Mouse (Mus musculus) activated CD4-positive, CD25-positive, alpha-beta regulatory T cell, adult 4 months (primary cell): ENCODE results near the gene Peli2. TPM values are rescaled to one million over a fixed set of nuclear protein-coding genes. Genes with fewer than 3 reads are reported as not detected.

Experiments
- ATAC-seq: one replicate; pipeline ENCODE4 v1.8.0; 2017
- polyA plus RNA-seq, 2 experiments: library from polyadenylated mRNA; unstranded; fragments of 100-300 nt; shearing (Covaris generic); gene quantifications; one replicate each; pipeline ENCODE4 v1.2.1; 2017

Gene Peli2
- polyA plus RNA-seq, 2 experiments from 2014 or later = 0.32 to 0.47 TPM

DNA sequence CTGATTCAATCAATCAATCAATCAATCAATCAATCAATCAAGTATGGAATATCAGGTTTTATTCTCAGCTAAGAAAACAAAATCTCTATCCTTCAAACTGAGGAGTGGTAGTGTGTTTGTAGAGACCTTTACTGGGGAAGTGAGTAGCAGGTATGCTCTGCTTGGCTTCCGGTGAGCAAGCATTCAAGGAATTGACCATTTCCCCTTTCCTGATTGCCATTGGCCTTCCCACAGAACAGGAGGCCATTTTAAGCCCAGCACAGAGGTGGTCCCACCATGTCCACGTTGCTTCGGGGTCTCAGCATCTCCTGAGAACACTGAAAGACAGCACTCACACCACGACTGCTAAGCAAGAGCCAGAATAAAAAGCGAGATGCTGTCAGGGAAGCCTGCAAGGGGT, 174.8 kb downstream of the Peli2 start:
- no peak for ATAC-seq

DNA sequence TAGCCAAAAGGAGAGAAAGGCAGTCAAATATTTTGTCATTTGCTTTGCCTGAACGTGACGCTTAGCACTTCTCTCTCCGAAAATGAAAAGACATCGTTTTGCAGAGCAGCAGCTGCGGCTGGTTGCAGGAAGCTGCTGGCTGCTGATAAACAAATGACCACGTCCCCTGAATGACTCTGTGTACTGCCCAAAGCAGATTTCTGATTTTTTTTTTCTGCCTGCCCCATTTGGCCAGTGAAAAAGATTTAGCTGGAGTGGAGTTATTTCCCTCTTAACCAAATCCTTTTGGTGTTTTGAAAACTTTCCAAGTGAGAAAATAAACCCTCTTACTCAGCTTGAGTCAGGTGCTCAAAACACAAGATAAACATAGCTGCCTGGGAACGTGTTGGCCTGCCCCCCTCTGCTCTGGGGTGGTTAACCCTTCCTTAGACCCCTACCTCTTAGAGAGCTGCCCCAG, 175.2 kb downstream of the Peli2 start:
- ATAC-seq = no peak

DNA sequence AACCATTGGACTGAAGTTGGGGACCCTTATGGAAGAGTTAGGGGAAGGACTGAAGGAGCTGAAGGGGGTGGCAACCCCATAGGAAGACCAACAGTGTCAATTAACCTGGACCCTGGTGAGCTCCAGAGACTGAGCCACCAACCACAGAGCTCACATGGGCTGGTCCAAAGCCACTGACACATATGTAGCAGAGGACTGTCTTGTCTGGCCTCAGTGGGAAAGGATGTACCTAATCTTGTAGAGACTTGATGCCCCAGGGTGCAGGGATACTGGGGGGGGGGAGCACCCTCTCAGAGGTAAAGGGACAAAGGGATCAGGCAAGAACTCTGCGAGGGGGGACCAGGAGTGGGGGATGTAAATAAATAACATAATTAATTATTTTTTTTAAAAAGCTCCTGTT, 176.2 kb downstream of the Peli2 start:
- ATAC-seq = no peak

DNA sequence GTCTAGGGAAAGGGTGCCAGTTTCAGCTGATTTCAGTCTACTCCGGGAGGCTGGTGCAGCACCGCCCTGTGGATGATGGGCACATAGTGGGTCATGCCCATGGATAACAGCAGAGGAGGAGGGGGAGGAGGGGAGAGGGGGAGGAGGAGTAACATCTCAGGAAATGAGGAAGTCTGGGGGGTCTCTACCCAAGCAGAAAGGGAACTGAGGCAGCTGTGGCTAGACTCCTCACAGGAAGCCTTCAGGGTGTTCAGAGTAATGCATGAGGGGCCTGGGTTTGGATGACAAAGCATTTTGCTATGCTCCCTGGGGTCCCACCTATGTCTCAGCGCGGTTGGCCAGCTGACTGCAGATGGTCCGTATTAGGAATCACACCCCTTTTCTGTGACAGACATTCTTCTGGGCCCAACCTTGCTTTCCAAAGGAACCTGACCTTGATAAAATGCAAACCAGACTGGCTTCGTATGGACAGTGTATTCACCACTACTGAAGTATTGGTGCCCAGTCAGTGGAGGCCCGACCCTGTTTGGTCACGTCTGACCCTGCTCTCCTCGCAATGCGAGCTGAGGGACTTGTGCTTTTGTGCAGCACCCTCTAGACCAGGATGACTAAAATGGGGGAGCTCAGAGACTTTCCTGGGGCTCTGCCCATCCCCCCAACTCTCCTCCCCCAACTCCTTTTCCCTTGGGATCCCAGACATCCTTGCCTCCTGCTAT, 182.0 kb downstream of the Peli2 start:
- ATAC-seq = no peak

DNA sequence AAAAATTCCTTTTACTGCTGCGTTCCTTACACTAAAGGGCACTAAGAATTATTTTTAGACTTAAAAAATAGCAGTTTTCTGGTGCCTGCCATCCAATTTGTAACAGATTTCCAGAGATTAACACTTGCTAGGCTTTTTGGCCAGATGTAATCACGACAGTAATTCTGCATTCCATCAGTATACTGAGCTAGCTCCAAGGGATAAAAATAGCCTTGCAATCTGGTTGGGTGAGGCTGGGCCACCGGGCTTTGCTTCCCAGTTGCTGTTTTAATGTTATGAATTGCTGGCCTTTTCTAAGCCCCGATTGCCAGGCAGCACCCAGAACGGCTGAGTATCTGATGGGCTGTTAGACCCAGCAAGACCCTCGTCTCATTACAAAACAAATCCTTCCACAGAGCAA, 182.6 kb downstream of the Peli2 start:
- ATAC-seq = no peak

DNA sequence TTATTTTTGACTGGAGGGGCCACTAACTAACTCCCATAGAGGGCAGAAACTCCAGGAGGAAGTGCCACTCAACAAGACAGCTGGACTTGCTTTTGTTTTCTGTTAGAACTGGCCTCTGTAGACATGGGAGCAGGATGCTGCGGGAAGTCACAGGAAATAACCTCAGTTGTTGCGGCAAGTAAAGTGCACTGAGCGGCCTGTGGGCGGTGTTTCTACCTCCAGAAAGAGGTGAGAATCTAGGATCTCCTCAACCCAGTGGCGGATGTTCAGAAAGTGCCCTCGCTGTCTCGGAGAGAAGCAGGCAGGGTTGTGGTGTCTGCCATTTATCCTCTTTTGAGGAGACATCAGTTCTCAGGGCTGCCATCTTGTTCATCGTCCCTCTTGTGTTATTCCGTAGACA, 183.2 kb downstream of the Peli2 start:
- peak; percentile 6 for ATAC-seq

DNA sequence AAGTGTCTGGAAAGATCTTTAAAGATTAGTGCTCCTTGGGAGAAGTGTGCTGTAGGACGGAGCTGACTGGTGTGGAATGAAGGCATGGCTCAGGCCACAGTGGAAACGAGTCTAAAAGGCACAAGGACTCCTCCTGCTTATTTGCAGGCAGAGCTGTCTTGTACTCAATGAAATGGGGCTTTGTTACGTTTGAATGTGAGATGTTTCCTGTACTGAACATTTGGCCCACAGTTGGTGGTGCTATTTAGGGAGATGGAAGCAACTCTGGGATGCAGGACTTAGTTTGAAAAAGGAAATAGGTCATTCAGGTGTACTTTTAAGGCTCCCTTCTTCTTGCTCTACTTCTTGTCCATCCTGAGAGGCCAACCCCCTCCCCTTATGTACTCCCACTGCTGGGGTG, 192.6 kb downstream of the Peli2 start:
- no peak for ATAC-seq

DNA sequence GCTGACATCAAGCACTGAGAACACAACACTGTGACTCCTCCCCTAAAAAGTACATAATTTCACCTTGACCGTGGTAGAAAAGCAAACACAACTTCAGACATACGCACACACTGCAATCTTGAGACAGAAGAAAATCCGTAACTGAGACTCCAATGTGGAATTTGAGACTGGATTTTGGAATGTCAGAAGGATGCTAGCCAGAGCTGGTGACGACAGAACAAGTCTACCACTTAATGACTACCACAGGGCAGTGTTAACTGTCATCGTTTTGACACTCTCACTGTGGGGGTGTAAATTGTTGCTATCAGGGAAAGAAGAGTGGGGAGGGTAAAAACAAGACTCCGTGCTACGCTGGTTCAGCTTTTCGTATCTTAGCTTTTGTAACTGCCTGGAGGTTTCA, 195.8 kb downstream of the Peli2 start:
- ATAC-seq = no peak

DNA sequence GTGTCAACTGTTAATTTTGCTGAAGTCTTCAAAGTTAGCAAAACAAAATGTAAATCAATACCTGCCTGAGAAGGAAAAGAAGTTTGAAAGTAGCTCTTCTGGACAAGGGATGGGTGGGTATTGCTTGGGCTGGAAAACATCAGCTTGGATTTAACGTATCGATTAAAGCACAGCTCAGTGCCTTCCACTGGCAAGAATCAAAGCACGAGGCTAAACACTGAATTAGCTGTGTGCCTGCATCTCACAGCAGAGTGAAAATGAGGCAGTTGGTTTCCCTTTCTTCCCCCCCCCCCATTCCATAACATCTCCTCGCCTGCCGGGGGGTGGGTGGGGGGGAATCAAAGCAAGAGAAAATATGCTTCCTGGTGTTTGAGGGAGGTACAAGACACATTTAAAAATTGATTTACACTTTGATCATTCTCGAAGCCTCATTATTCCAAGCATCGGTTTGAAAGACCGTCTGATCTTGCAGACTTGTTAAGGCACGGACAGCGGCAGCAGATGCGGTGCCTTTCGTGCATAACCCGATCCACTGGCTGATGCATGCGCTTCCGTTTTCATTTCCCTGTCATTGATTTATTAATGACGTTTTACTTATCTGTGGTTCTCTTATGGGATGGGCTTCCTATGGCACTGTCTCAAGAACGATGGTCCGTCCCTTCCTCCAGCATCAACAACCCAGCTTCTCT, 203.3 kb downstream of the Peli2 start:
- no peak for ATAC-seq

DNA sequence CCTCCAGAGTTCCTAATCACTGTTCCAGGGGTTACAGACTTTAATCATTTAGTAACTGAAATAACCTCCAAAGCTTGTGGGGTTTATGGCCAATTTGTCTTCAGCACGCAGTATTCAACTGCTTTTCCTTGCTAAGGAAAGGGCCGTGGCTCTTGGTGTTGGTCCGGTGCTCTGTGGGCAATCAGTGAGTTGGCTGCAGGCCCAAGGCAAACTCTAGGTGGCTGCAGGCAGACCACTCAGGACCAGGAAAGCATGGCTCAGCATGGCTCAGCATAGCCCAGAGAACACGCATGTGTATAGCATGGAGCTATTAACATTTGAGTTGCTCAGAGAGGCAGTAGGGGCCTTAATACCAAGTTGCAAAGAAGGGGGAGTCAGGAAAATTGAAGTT, 203.8 kb downstream of the Peli2 start:
- no peak for ATAC-seq

DNA sequence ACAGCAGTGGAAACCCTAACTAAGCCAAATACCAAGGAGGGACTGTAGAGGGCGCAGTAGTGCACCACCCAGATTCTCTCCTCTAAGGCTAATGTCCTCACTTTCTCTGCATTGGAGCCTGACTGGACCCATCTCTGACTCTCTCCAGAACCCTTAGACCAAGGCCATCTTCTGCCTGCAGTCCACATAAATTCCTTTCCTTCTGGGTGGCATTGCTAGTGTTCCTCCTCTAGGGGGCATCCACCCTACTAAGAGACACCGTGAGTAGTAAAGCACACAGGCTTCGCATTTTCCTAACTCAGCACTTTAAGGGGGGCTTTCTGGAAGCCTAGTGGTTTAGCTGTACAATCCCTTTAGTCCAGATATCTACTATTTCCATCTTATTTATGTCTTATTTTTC, 207.1 kb downstream of the Peli2 start:
- no peak for ATAC-seq

DNA sequence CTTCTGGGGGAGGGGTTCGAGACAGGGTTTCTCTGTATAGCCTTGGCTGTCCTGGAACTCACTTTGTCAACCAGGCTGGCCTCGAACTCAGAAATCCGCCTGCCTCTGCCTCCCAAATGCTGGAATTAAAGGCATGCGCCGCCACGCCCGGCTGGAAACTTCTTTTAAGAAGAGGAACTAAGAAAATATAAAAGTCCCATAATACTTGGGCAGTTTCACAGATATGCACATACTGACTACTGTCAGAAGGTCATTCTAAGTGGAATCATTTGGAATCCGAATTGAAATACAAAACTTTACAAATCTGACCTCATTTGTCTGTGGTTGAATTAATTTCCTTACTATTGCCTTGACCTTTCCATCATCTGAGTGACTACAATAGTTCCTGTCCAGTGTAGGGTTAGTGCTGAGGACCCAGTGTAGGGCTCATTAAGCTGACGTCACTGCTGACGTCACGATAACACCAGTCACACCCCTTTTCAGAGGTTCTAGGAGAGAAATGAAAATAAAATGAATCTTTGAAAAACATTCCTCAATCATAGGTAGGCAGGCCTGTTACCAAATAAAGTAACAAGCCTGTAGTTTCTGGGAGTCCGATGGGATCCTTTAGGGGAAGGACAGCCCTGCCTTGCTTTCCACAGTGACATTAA, 209.2 kb downstream of the Peli2 start:
- ATAC-seq = no peak
